Mouse (Mus musculus) brain, embryonic 14.5 days (tissue): ENCODE measurements around the gene Ehf. TPM values are rescaled to one million over a fixed set of nuclear protein-coding genes. Genes with fewer than 3 reads are reported as not detected.

Source experiments
- DNase-seq: peaks from one replicate; pipeline ENCODE4 v3.0.0-alpha.2; 2011; ENCODE audit warnings: low read depth
- CTCF ChIP-seq: fragments of 200-500 bp; IDR thresholded peaks from 2 replicates; pipeline ENCODE4 v1.5.1; 2012; ENCODE audit warnings: inconsistent platforms, mild to moderate bottlenecking, moderate library complexity, borderline replicate concordance; ENCODE audit not compliant: insufficient read depth, insufficient read length; ENCODE audit errors: extremely low read depth
- POLR2A ChIP-seq: fragments of 200-500 bp; IDR thresholded peaks from 2 replicates; pipeline ENCODE4 v1.6.1; 2012; ENCODE audit warnings: mild to moderate bottlenecking, inconsistent platforms, borderline replicate concordance; ENCODE audit not compliant: poor library complexity, insufficient read depth, insufficient read length, severe bottlenecking; ENCODE audit errors: extremely low read depth
- polyA plus RNA-seq: library from polyadenylated mRNA; depleted of rRNA; stranded (reverse); fragments of >200 nt; gene quantifications from 2 replicates; pipeline ENCODE4 v1.2.3, GENCODE M21; 2012; rRNA removed

Ehf gene
- polyA plus RNA-seq, 1 experiment, result 0.10 TPM

DNA sequence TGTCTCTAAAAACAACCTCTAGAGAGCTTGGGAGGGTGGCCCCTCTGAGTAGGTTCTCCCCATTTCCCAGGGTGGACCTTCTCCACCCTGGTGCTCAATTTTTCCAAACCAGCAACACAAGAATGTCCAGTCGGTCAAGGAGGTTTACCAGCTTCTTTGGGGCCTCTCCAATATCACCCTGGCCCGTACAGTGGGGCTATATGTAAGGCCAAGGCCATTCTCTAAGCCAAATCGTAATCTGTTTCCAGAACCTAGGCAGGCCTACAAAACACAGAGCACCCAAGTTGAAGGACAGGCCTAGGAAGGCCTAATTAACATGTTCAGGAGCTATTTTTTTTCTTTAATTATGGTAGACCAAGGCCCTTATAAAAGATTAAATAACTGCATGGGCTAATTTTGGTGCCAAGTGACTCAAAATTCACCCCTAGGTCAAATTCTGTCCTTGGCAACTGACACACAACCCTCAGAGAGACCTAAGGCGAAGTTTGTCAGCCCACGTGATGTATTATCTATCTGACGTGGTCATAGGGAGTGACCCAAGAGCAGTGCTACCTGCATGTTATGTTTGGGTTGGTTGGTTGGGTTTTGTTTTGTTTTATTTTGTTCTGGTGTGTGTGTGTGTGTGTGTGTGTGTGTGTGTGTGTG lies 27.6 kb downstream of the Ehf start:
- TF ChIP-seq POLR2A, result no peak
- no peak for TF ChIP-seq CTCF
- DNase-seq, result no peak

DNA sequence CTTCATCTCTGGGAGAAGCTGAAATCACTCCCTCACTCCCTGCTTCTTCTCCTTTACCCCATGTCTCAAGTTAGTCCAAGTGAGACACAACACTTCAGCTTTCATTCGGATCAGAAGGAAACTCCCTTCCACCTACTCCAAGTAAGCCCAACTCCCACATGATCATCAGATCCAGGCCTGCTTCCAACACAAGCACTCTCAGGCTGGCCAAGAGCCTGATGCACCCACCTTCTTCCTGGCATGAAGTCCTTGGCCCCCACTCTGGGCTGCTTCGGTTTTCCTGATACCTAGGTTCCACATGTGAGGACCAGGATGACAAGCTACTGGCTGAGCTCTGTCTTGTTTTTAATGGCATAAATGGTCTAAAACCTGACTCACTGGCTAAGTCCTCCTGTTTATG lies 28.3 kb downstream of the Ehf start:
- TF ChIP-seq POLR2A (no peak), CTCF (no peak)
- no peak for DNase-seq

DNA sequence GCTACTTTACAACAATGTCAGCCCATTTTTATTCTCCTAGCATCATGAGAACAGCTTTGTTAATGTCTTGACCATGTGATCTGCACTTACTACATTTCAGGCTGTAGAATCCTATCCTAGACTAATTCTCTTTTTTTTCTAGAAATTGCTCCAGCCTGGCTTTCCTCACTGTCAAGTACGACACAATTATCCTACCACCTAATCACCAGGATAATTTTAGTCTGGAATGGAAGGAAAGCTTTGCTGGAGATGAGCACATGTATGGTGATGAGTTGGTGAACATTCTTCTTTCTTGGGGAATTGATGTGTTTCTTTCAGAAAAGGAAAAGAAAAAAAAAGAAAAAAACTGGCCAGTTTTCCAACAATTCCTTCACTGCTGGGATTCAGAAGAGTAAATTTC lies 28.8 kb downstream of the Ehf start:
- TF ChIP-seq CTCF, result no peak
- TF ChIP-seq POLR2A, result no peak
- DNase-seq, result no peak

DNA sequence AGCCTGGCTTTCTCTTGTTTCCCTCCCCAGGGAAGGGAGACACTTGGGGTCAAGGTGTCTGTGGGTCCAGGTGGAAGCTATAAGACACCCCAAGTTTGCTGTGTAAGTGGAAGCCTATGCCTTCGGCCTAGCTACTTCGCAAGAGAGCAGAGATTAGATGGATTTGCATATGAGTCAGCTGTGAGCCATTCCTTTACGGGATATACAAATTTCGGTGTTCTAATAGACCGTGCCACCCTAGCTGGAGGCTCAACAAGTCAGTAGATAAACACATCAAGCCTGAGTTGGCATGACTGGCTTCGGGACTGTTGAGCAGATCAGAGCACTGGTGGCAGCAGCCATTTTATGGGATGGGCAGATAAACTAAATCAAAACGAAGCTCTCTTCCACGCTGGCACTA lies 31.6 kb downstream of the Ehf start:
- no peak for DNase-seq
- TF ChIP-seq POLR2A (no peak), CTCF (no peak)

DNA sequence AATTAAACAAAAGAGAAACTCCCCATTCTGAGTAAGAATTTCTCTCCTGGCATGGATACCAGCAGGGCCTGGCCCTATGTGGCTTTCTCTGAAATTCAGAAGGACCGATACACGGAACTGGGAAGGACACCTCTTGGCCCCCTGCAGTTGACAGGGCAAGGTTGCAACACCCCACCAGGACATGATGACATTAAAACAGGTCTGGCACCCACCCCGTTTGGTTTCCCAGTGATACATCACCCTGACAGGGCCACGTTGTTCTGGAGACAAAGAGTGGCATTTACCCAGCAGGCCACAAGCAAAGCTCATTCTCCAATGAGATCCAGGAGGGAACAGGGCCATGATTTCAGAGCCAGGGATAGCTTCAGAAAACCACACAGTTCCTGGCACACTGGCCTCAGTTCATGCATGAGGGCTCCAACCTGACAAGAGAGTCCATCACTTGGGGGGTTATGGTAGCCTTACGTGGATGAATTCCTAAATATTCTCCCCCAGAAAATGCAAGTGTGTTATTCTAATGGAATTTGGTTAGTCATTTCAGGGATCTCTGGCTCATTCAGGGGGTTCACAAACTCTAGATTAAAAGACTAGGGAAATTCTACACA lies 32.4 kb downstream of the Ehf start:
- TF ChIP-seq POLR2A (no peak), CTCF (no peak)
- DNase-seq, result no peak

DNA sequence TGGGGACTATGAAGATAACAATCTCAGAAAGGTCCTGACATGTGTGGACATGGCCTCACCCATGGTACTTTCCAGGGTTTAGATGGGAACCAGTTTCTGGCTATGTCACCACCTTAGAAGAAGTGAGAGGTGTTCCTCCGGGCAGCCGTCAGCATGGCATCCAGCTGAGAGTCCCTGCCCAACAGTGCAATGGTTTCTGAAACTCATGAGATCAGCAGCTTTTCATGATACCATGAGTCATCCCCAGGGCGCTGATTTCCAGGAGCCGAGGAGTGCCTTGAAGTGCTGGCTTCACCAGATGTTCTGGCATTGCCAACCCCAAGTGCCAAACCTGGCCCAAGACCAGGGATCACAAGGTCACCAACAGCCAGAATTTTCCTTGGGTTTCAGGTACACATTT lies 64.0 kb downstream of the Ehf start:
- TF ChIP-seq POLR2A (no peak), CTCF (no peak)
- DNase-seq, result no peak

DNA sequence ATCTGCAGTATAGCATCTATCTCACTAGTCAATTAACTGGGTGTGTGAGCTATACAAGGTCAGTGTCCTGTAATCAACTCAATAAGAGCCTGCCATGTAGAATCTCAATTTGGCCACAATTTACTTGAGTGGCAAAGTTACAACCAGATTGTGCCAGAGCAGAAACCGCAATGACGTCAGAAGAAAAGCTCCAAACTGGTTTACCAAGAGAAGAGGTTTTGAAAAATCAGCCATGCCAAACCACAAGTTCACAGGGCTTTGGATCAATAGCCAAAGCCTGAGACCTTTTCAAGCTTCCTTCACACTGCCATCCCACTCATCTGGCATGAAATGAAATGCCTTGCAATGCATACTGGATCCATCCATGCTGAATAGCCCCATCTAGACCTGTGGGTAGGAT lies 76.3 kb downstream of the Ehf start:
- TF ChIP-seq POLR2A (no peak), CTCF (no peak)
- no peak for DNase-seq

DNA sequence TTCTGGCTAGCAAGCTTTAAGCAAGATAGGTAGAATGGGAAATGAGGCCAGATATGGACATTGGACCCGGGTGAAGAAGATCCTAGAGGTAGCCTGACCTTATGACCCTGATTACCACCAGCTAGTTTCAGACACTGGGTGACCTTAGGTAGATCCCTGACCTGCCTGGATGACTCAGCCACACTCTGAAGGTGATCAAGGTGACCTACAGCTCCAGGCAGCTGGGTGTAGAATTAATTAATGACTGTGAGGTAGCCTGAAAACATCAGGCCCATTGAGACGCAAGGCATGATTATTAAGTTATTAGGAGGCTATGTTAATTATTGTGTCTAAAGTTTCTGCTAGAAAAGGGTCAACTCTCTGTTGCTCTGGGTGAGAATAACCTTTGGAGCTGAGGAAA lies 82.2 kb downstream of the Ehf start:
- no peak for DNase-seq
- no peak for TF ChIP-seq POLR2A
- TF ChIP-seq CTCF, result no peak

DNA sequence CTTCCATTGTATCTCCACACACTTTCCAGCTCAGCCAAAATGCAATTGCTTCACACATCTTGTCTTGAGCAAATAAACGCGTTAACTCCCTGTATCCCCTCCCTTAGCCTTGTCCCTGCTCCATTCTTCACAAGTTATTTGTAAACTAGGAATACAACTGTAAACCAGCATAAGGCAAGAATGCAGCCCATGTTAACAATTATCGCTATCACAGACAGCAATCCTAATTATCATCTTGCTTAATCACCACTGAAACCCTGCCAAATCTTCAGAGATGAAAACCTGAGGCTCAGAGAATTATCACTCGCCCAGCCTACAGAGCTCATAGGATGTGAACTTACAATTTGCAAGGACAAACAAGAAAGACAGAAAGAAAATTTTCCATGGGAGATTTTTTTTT lies 84.8 kb downstream of the Ehf start:
- TF ChIP-seq POLR2A, result no peak
- peak; percentile 77 for DNase-seq

DNA sequence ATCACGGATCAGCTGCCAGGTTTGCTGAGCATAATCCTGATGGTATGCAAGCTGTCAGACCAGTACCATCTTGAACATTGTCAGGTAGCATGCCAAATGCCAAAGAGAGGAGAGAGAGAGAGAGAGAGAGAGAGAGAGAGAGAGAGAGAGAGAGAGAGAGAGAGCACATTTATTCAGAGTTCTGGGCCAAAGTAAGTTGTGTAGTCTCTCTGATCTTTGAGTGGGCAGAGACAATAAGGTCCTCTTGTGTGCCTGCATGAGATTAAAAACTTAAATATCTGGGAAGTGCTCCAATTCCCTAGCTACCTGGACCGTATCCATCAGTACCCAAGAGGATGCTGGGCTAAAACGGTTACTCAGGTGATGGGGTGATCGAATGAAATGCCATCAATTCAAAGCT lies 87.3 kb downstream of the Ehf start:
- peak; percentile 31 for DNase-seq
- TF ChIP-seq CTCF (no peak), POLR2A (no peak)

DNA sequence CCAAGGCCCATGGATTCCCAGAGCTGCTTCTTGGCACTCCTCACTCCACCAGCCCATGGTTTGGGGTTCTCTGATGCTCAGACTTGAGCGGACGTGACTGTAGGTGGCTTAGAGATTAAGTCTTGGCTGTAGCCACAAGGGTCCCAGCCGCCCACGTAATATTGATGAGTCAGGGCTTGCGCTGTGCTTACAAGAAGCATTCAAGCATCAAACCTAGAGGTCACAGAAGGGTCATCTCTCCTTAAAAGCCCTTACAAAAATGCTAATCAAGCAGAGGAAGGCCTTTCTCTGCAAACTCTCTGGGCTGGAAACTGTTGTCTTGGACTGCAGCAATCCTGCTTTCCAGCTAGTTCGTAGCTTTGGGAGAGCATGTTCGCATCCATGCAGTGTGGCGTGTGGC lies 88.2 kb downstream of the Ehf start:
- no peak for DNase-seq
- TF ChIP-seq POLR2A (no peak), CTCF (no peak)

DNA sequence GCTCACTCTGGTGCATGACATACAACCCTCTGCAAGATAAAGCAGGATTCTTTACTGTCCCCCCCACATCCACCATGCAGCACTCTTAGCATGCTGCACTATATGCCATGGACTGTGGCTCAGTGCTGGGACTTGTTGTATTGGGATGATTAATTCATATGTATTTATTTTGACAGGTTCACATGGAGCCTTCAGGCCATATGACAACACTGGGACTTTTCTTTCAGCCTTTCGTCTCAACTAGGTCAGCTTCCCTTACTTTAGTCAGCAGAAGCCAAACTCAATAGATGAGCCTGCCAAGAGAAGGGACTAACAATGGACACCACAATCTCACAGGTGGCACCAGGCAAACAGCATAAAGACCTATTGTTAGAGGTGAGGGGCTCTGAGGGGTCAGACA lies 89.5 kb downstream of the Ehf start:
- no peak for DNase-seq
- TF ChIP-seq POLR2A (no peak), CTCF (no peak)

Other genes starting within 250 kb of the Ehf start
- 46.9 and 47.6 TPM in 2 replicates for gene Pdhx, start 229.8 kb downstream of the Ehf start, polyA plus RNA-seq
- gene Apip, start 229.6 kb downstream of the Ehf start, polyA plus RNA-seq, result 29.2 and 34.1 TPM in 2 replicates
- gene Elf5, start 108.4 kb upstream of the Ehf start, polyA plus RNA-seq, result 0.06 and 0.11 TPM in 2 replicates
- gene Cat, start 181.9 kb upstream of the Ehf start, polyA plus RNA-seq, result 46.8 and 62.1 TPM in 2 replicates